Mouse (Mus musculus) stomach, postnatal 0 days (tissue): ENCODE measurements around the gene Sox6.

Experiments
- CTCF ChIP-seq: IDR thresholded peaks from 2 replicates; pipeline ENCODE4 v1.5.1; 2016; ENCODE audit warnings: antibody characterized with exemption, low read depth, mild to moderate bottlenecking, moderate library complexity
- EP300 ChIP-seq: optimal IDR thresholded peaks from 2 replicates; pipeline ENCODE3; 2016; ENCODE audit warnings: antibody characterized with exemption

DNA sequence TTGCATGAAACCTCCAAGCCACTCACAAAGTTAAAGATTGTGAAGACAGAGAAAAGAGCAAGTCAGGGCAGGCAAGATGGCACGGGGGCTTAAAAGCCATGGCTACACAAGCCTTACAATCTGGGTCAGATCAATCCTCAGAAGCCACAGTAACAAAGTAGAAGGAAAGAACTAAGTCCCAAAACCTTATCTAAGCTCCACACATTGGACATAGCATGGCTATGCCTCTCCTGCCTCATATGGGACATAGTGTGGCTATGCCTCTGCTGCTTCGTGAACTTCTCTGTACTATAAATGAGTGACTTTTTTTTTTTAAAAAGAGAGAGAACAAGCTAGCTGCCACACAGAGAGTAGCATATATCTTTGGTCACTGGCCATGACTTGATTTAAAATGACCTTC, 471.8 kb downstream of the Sox6 start:
- no peak for TF ChIP-seq CTCF
- TF ChIP-seq EP300, result no peak
